Mouse (Mus musculus): ENCODE measurements around the gene Mrps12. TPM values are rescaled to one million over a fixed set of nuclear protein-coding genes. Genes with fewer than 3 reads are reported as not detected.

Mrps12 gene
- polyA plus RNA-seq (2017; shearing (Covaris generic)), result 110 TPM

GRCm38 (mm10) chr7:28741709-28742438 lies at the start of gene Mrps12, which contains the start of gene Sars2:
Gene Mrps12, minus strand, starts transcription at chr7:28741820.
Gene Sars2, plus strand, starts transcription at chr7:28741992.

GRCm38 (mm10) chr7:28788307-28789195 lies 46.9 kb upstream of the Mrps12 start, which contains the start of gene Rinl:
Gene Rinl, plus strand, starts transcription at chr7:28788969.

GRCm38 (mm10) chr7:28767462-28767965 lies 25.9 kb upstream of the Mrps12 start, which contains the start of gene Nfkbib:
Gene Nfkbib, minus strand, starts transcription at chr7:28767512.

GRCm38 (mm10) chr7:28766173-28766879 lies 24.7 kb upstream of the Mrps12 start, which contains the start of gene Sirt2:
Gene Sirt2, plus strand, starts transcription at chr7:28766735.

GRCm38 (mm10) chr7:28756079-28756478 lies 14.5 kb upstream of the Mrps12 start, which contains the start of gene Ccer2:
Gene Ccer2, plus strand, starts transcription at chr7:28756174.

GRCm38 (mm10) chr7:28716590-28717281 lies 24.9 kb downstream of the Mrps12 start, which contains the start of gene Fbxo17:
Gene Fbxo17, plus strand, starts transcription at chr7:28716804.

GRCm38 (mm10) chr7:28692545-28693320 lies 48.9 kb downstream of the Mrps12 start, which contains the start of gene Fbxo27:
Gene Fbxo27, plus strand, starts transcription at chr7:28692849.

Other genes starting within 250 kb of the Mrps12 start
- not detected for gene Ifnl2, start 231.4 kb downstream of the Mrps12 start, polyA plus RNA-seq (2017; shearing (Covaris generic))
- not detected for gene Ifnl3, start 219.0 kb downstream of the Mrps12 start, polyA plus RNA-seq (2017; shearing (Covaris generic))
- not detected for gene Sycn, start 200.9 kb downstream of the Mrps12 start, polyA plus RNA-seq (2017; shearing (Covaris generic))
- 0.42 TPM for gene Nccrp1, start 194.6 kb downstream of the Mrps12 start, polyA plus RNA-seq (2017; shearing (Covaris generic))
- 4.0 TPM for gene Samd4b, start 143.7 kb downstream of the Mrps12 start, polyA plus RNA-seq (2017; shearing (Covaris generic))
- 5.4 TPM for gene Pak4, start 143.6 kb downstream of the Mrps12 start, polyA plus RNA-seq (2017; shearing (Covaris generic))
- gene Acp7, start 110.5 kb downstream of the Mrps12 start, polyA plus RNA-seq (2017; shearing (Covaris generic)), result not detected
- 5.1 TPM for gene Fbxo27, start 49.0 kb downstream of the Mrps12 start, polyA plus RNA-seq (2017; shearing (Covaris generic))
- 5.4 TPM for gene Fbxo17, start 25.0 kb downstream of the Mrps12 start, polyA plus RNA-seq (2017; shearing (Covaris generic))
- gene Sars2, start 172 bp upstream of the Mrps12 start, polyA plus RNA-seq (2017; shearing (Covaris generic)), result 17.8 TPM
- not detected for gene Ccer2, start 14.4 kb upstream of the Mrps12 start, polyA plus RNA-seq (2017; shearing (Covaris generic))
- 107 TPM for gene Sirt2, start 24.9 kb upstream of the Mrps12 start, polyA plus RNA-seq (2017; shearing (Covaris generic))
- 122 TPM for gene Nfkbib, start 25.7 kb upstream of the Mrps12 start, polyA plus RNA-seq (2017; shearing (Covaris generic))
- 324 TPM for gene Rinl, start 47.1 kb upstream of the Mrps12 start, polyA plus RNA-seq (2017; shearing (Covaris generic))
- gene Hnrnpl, start 66.7 kb upstream of the Mrps12 start, polyA plus RNA-seq (2017; shearing (Covaris generic)), result 110 TPM
- 208 TPM for gene Ech1, start 83.4 kb upstream of the Mrps12 start, polyA plus RNA-seq (2017; shearing (Covaris generic))
- 25.3 TPM for gene Lgals4, start 92.0 kb upstream of the Mrps12 start, polyA plus RNA-seq (2017; shearing (Covaris generic))
- 1.2 TPM for gene Lgals7, start 122.0 kb upstream of the Mrps12 start, polyA plus RNA-seq (2017; shearing (Covaris generic))
- 0.12 TPM for gene Capn12, start 139.6 kb upstream of the Mrps12 start, polyA plus RNA-seq (2017; shearing (Covaris generic))
- gene Actn4, start 220.5 kb upstream of the Mrps12 start, polyA plus RNA-seq (2017; shearing (Covaris generic)), result 292 TPM
- gene Eif3k, start 240.0 kb upstream of the Mrps12 start, polyA plus RNA-seq (2017; shearing (Covaris generic)), result 397 TPM
- gene Map4k1, start 240.2 kb upstream of the Mrps12 start, polyA plus RNA-seq (2017; shearing (Covaris generic)), result 142 TPM

Data from activated CD4-positive, CD25-positive, alpha-beta regulatory T cell, adult 9 weeks (primary cell).